Mouse (Mus musculus) C2C12 (cell line): ENCODE measurements at regions not wholly inside any gene's neighbourhood (a gene's known extent, or its start where the extent isn't known, plus 50 kb on each side); places are given as distances from the start of the nearest gene placed in this dataset.

Experiments used
- H3K27me3 ChIP-seq: one replicate; pipeline ENCODE4 v1.6.1; 2011; ENCODE audit not compliant: control insufficient read depth, insufficient read depth, insufficient read length
- H3K36me3 ChIP-seq: one replicate; pipeline ENCODE4 v1.6.1; 2011; ENCODE audit not compliant: control insufficient read depth, insufficient read depth
- H3K4me3 ChIP-seq: one replicate; pipeline ENCODE4 v1.5.1; 2011; ENCODE audit warnings: mild to moderate bottlenecking, control low read depth; ENCODE audit not compliant: poor library complexity, insufficient read depth, severe bottlenecking
- H3K79me2 ChIP-seq: one replicate; pipeline ENCODE4 v1.6.1; 2011; ENCODE audit not compliant: control insufficient read depth, insufficient read depth
- H3K79me3 ChIP-seq: one replicate; pipeline ENCODE4 v1.6.1; 2011; ENCODE audit warnings: low read depth, control low read depth
- H3ac ChIP-seq: one replicate; pipeline ENCODE3; 2011; ENCODE audit warnings: low read depth; ENCODE audit not compliant: control insufficient read depth, insufficient read length
- CEBPB ChIP-seq: IDR thresholded peaks from one replicate; pipeline ENCODE4 v1.6.1; 2011; ENCODE audit warnings: low read depth, mild to moderate bottlenecking, control low read depth, moderate library complexity
- CTCF ChIP-seq: IDR thresholded peaks from one replicate; pipeline ENCODE4 v1.5.1; 2011; ENCODE audit not compliant: control insufficient read depth, insufficient read depth, insufficient read length
- FOSL1 ChIP-seq: IDR thresholded peaks from one replicate; pipeline ENCODE4 v1.8.0; 2011; ENCODE audit warnings: mild to moderate bottlenecking, low read length; ENCODE audit not compliant: poor library complexity, insufficient read depth, severe bottlenecking
- MAX ChIP-seq: IDR thresholded peaks from one replicate; pipeline ENCODE4 v1.6.1; 2011; ENCODE audit warnings: mild to moderate bottlenecking, control low read depth
- MYOD1 ChIP-seq: IDR thresholded peaks from one replicate; pipeline ENCODE4 v1.6.1; 2011; ENCODE audit warnings: low read depth; ENCODE audit not compliant: control insufficient read depth, insufficient read length
- MYOG ChIP-seq: IDR thresholded peaks from one replicate; pipeline ENCODE4 v1.6.1; 2011; ENCODE audit not compliant: control insufficient read depth, insufficient read length; ENCODE audit errors: extremely low read depth
- USF1 ChIP-seq: IDR thresholded peaks from one replicate; pipeline ENCODE4 v1.6.1; 2011; ENCODE audit warnings: low read depth, mild to moderate bottlenecking, control low read depth, moderate library complexity

DNA sequence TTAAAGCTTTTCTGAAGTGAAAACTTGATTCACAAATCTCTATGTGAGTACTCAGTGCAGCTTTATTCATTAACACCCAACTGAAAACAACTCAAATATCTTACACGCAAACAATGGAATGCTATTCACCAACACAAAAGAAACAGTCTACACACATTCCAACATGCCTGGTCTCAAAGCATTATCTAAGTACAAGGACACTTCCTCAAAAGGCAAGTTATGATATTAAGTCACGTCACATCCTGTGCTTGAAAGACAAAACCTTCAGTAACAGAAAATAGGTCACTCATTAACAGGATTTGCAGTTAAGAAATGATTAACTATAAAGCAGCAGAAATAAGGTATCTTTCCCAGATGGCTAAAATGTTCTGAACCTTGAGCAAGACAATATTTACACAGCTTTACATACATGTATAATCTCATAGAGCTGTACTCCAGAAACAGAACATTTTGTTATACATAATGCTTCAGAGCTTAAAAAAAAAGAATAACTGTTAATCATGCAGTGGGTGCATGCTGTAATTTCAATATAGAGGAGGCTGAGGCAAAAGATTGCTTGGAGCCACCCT is 279.3 kb downstream of the Isl1 start:
- no peaks in the 10 kb centered on the region for H3K36me3 ChIP-seq
- no peaks in the 10 kb centered on the region for H3K27me3 ChIP-seq
- no peak overlapping the region for H3ac ChIP-seq
- no peaks in the 10 kb centered on the region for H3K79me3 ChIP-seq
- no peaks in the 10 kb centered on the region for H3K79me2 ChIP-seq
- H3K4me3 ChIP-seq, result no peak overlapping the region
- TF ChIP-seq MYOD1 (no peak), USF1 (no peak), CTCF (no peak), MYOG (no peak), CEBPB (no peak), MAX (no peak), FOSL1 (no peak)

DNA sequence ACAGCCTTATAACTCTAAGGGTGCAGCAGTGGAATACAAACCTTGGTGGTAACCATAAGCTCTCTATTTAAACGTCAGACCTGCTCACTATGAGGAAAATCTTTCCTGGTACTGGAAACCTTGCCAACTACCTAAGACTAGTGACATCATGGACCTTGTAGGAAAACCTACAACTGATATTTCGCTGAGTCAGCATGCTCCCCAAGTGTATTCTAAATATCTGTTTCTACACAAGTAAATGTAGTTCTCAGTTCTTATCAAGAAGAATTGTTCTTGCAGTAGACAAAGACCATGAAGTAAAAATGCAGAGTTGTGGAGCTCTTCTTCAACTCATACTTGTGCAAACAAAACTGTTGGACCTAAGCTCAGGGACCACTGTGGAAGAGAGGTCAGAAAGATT is 280.9 kb downstream of the Isl1 start:
- TF ChIP-seq USF1 (no peak), MYOG (no peak), MYOD1 (no peak), CTCF (no peak), CEBPB (no peak), FOSL1 (no peak), MAX (no peak)
- H3K79me2 ChIP-seq, result no peaks in the 10 kb centered on the region
- no peaks in the 10 kb centered on the region for H3K27me3 ChIP-seq
- no peaks in the 10 kb centered on the region for H3K79me3 ChIP-seq
- no peaks in the 10 kb centered on the region for H3K36me3 ChIP-seq
- H3K4me3 ChIP-seq, result no peak overlapping the region
- no peak overlapping the region for H3ac ChIP-seq

DNA sequence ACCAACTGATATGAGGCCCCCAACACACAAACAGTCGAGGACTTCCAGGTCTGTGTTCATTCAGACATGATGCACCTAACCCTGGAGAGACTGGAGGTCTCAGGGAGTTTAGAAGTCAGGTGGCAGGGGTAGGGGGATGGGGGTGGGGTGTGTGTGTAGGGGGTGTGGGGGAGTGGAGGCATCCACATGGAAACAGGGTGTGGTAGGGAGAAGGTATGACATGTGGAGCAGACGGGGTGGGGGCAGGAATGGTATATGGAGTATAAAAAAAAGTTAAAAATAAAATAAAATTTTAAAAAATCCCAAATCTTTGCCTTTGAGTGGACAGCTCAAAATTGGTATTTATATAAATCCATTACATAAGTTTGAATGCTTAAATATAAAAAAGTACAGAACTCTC is 282.3 kb downstream of the Isl1 start:
- Histone ChIP-seq H3K79me3 (no peaks in the 10 kb centered on the region), H3K4me3 (no peak overlapping the region), H3K27me3 (no peaks in the 10 kb centered on the region), H3K79me2 (no peaks in the 10 kb centered on the region), H3K36me3 (no peaks in the 10 kb centered on the region), H3ac (no peak overlapping the region)
- TF ChIP-seq MAX (no peak), CEBPB (no peak), MYOG (no peak), FOSL1 (no peak), MYOD1 (no peak), USF1 (no peak), CTCF (no peak)

GRCm38 (mm10) chr13:116017886-116018285 is 291.6 kb downstream of the Isl1 start:
- Histone ChIP-seq H3K79me3 (no peaks in the 10 kb centered on the region), H3ac (no peak overlapping the region), H3K79me2 (no peaks in the 10 kb centered on the region), H3K27me3 (no peaks in the 10 kb centered on the region), H3K36me3 (no peaks in the 10 kb centered on the region), H3K4me3 (no peak overlapping the region)
- TF ChIP-seq CEBPB (peak; percentile 22), FOSL1 (no peak), CTCF (no peak), MYOG (no peak), MAX (no peak), USF1 (peak; percentile 23), MYOD1 (no peak)

GRCm38 (mm10) chr13:116003733-116004132 is 305.8 kb downstream of the Isl1 start:
- no peaks in the 10 kb centered on the region for H3K79me2 ChIP-seq
- H3K27me3 ChIP-seq, result no peaks in the 10 kb centered on the region
- H3K36me3 ChIP-seq, result no peaks in the 10 kb centered on the region
- no peak overlapping the region for H3ac ChIP-seq
- TF ChIP-seq MYOG (no peak), FOSL1 (no peak), CEBPB (peak; percentile 86), USF1 (no peak), MYOD1 (no peak), CTCF (no peak), MAX (no peak)
- no peaks in the 10 kb centered on the region for H3K79me3 ChIP-seq
- H3K4me3 ChIP-seq, result no peak overlapping the region
